Mouse (Mus musculus): Measurements from ENCODE around the gene Gm21976.

Gm21976 gene

DNA sequence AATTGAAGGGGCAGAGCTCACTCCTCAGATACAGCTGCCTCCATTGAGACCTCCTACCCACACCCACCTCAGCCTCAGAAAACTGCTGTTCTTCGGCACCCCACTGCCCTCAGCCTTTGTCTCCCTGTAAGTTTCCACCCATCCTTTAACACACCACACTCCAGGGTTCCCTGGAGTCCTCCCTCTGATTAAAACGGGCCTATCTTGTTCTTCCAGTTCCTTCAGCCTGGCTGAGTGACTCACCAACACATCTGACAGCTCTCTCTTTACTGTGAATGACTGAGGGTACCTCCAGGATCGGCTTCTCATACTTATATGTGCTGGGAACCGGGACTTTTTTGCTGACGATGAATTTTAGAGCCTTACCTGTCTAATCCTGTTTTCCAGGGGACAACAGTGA, 16.4 kb downstream of the Gm21976 start:
- no peak for ATAC-seq (ENCODE audit: insufficient number of reproducible peaks, low FRiP score, low TSS enrichment)

DNA sequence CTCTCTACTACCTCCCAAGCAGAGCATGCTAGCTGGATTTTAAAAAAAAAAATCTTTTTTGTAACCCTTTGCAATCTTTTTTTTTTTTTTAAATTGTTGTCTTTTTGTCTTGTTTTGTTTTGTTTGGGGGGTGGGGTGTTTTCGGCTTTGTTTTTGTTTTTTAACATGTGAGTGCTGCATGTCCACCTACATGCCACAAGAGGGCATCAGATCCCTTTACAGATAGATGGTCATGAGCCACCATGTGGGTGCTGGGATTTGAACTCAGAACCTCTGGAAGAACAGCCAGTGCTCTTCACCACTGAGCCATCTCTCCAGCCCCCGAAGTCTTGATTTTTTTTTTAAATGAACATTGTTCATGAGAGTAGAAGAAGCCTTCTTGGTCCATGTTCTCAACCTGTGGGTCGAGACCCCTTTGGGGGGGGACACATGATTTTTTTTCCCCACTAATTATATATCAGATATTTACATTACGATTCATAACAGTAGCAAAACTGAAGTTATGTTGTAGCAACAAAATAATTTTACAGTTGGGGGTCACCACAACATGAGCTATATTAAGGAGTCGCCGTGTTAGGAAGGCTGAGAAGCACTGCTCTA, 18.3 kb downstream of the Gm21976 start:
- no peak for ATAC-seq (ENCODE audit: insufficient number of reproducible peaks, low FRiP score, low TSS enrichment)

DNA sequence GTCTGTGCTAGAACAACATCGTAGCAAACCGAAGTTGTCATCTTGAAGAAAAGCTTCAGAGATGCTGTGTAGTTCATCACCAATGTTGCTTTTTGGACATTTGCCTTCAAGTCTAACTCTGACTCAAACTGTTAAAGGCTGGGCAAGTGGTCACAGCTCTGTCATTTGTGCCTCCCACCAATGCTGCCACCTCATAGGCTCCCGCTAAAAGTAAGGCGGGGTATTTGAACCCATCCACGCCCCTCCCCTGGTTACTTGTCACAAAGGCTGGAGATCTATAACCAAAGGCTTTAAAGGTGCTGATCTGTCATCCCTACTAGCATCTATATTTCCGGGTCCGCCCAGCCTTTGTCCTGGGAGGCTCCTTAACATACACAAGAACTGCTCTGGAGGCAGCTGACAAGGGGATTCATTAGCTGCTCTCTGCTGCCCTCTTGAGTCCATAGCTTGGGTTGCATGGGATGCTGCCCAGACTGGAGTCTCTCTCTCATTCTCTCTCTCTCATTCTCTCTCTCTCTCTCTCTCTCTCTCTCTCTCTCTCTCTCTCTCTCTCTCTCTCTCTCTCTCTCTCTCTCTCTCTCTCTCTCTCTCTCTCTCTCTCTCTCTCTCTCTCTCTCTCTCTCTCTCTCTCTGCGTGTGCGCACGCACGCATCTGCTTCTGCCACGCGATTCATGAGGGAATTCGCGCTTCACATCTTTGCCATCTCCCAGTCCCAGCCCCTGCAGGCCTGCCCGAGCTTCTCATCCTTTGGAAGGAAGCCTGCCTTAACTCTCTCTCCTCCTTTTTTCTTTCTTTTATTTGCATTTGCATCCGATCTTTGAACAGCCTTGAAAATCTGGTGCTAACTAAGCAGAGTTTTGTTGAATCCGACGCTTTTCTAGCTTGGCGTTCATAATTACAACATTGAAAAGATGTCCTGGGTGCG, 19.4 kb downstream of the Gm21976 start:
- ATAC-seq (ENCODE audit: insufficient number of reproducible peaks, low FRiP score, low TSS enrichment): peak; percentile 77

DNA sequence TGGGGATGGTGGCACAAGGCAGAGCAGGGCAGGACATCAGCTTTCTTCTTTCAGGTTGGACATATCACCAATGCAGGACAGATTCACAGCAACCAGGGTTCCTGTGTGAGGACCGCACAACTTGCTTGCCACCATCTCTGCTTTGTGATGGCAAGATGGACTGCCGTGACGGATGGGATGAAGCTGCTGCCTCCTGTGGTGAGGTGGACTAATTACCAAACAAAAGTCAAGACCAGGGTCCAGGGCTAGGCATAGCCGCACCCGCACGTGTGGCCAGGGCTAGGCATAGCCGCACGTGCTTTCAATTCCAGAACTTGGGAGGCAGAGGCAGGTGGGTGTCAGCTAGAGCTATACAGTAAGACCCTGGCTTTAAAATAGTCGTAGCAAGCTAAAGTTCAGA, 25.6 kb downstream of the Gm21976 start:
- ATAC-seq (ENCODE audit: insufficient number of reproducible peaks, low FRiP score, low TSS enrichment): no peak

DNA sequence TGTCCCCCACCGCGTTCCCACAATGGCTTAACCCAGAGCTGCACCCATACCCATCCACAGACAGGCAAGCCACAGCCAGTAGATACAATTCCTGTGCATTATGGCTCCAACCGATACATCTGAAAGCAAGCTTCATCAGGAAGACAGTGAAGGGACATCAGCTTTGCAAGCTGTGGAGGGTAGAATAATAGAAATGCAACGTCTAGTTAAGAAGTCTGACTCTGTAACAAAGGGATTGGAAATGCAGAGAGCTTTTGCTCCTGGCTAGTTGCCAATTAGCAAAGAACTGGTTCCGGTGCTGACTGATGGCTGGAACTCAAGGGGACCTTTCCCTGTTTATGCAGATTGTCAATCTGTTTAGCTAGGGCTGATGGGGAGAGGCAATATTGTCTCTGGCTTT, 26.7 kb downstream of the Gm21976 start:
- ATAC-seq (ENCODE audit: insufficient number of reproducible peaks, low FRiP score, low TSS enrichment): no peak

DNA sequence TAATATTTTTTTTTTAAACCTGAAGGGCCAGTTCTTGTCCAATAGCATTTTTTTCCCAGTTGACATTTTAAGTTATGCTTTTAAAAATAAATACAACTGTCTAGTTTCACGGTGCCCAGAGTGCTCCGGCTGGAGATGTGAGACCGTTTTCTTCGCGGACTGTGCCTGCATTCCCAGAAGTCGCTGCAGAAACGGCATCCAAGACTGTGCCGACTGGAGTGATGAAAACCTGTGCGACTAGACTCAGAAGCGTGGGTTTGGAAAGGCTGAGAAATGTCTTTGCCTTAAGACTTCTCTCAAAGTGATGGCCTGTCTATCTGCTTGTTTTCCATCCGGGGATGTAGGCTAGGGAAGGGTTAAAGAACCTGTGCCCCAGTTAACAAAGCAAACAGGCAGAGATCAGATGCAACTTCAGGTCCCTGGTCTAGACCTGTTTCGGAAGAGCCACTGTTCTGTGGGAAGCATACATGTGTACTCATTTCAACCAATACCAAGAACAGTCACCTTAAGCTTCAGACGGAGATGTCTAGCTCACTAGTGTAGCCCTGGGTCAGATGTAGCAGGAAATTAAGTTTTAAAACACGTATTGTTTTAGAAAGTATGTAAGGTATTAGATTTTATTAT, 27.3 kb downstream of the Gm21976 start:
- ATAC-seq (ENCODE audit: insufficient number of reproducible peaks, low FRiP score, low TSS enrichment): no peak

DNA sequence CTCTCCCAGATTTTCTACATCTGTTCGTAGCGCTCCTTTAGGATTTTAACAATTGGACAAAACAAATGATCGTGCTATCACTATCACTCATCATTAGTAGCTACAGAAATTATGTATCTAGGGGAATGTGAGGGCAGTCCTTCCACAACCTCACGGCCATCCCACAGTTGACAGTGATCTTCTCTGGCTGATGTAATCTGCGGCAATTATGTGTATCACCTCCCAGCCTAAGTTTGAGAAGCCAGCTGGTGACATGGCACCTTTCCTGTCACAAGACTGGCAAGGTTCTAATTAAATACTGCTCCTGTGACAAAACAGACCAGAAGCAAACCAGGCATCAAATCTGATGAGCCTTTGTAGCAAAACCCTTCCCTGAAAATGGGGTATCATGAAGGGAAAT, 28.3 kb downstream of the Gm21976 start:
- ATAC-seq (ENCODE audit: insufficient number of reproducible peaks, low FRiP score, low TSS enrichment): no peak

DNA sequence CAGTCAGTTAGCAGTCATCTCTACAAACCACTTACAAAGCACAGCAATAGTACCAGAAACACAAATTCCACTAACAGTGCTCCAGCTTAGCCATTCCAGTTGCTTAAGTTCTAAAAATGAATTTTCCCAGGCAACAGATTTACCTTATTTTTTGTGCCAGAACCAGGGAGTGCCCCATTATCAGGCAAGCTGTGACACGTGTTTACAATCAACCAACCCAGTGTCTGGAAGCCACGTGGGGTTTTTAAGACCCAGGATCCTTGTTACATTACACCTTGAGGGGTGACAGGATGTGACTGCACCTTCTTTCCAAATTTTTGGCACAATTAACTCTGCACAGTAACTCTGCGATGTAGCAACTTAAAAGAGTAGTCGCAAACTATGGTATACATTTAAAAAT, 29.0 kb downstream of the Gm21976 start:
- no peak for ATAC-seq (ENCODE audit: insufficient number of reproducible peaks, low FRiP score, low TSS enrichment)

DNA sequence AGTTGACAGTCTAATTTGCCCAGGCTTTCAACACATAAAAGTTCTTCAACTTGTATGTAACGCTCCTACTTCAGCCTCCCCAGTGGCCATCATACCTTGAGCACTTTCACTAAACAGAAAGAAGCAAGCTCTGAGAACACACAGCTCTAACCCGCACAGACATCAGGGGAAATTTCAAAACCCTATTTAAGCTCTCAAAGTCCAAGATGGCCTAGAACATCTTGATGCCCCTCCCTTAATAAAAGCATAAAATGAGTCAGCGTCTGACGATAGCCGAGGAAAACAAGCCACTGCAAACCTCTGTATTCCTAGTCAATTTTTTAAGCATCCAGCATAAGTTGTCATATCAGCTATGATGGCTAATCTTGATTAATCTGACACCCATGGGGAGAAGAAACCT, 31.9 kb downstream of the Gm21976 start:
- ATAC-seq (ENCODE audit: insufficient number of reproducible peaks, low FRiP score, low TSS enrichment): no peak

DNA sequence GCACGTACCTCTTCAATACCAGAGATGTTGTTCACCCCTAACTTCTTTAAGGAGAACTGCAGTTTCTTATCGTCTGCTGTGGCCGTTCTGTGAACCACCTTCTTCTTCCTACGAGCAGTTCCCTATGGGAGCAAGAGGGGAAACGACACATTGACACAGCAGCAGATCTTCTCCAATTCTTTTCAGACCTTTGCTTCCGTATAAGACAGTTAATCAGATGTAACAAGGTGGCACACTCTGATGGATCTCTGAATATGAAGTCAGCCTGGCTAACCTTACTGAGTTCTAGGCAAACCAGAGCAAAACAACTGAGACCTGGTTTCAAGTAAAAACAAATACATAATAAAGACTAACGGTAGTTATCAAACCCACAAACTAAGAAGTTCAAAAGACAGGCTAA, 33.9 kb downstream of the Gm21976 start:
- ATAC-seq (ENCODE audit: insufficient number of reproducible peaks, low FRiP score, low TSS enrichment): no peak

DNA sequence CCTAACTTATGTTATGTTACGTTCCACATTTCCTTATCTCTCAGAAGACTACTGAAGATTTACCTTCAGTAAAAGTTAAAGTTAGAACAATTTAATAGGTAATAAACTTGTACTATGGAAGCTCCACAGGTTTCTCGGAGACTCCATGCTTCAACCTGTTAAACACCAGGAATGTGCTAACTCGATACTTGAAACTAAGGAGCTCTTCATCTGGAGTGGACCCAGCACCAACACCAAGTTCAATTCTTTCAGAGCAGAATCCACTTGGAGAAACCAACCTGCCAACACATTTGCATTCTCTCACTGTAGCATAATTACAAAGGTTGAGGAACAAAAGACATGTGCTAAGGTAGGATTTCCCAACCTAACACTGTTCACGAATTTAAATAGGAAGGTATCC, 35.4 kb downstream of the Gm21976 start:
- no peak for ATAC-seq (ENCODE audit: insufficient number of reproducible peaks, low FRiP score, low TSS enrichment)

DNA sequence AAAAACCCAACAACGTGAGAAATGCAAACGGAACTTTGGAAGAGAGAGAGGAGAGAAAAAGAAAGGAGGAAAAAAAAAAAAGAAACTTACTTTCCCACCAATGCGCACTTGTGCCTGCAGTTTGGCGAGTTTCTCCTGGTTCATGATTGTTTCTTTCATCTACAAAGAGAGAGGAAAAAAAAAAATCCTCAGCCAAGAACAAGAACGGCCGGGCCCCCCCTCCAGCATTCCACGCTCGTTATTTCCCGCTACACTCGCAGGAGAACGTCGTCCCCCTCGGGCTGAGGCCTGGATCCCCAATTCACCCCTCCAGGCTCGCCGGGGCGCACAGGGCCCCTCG, 36.4 kb downstream of the Gm21976 start:
- no peak for ATAC-seq (ENCODE audit: insufficient number of reproducible peaks, low FRiP score, low TSS enrichment)

DNA sequence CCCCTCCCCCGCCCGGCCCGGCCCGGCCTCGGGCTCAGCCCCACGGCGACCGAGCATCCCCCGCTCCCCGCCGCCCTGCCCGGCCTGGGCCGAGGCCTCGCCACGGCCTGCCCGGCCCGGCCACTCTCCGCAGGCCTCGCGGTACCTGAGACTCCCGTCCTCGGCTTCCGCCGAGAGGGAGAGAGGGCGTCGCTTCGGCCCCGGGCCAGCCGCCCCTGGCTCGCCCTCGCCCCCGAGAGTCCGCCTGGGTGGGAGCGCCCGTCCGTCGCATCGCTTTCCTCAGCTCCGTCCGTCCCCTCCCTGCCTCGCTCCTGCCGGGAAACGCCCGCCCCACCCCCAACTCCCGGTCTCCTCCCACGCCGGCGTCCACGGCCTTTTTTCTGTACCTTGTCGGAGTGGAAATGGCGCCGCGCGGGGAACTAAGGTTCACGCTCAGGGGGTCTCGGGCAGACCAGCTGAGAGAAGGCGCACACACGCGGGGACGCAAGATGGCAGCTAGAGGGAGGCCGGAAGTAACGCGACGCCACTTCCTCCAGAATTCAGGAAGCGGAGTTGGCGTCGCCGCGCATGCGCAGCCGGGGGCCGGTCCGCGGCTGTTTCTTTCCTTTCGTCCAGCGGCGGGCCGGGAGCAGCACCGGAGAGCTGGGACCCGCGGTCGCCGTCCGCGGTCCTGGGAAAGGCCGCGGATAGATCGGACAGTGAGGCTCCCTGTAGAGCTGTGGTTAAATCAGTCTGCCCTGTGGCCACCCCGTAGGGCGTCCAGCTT, 37.0 kb downstream of the Gm21976 start, which contains the start of gene Btf3:
Gene Btf3 (minus strand): TSS at position 527 of the 766 bp plus-strand sequence.
- ATAC-seq (ENCODE audit: insufficient number of reproducible peaks, low FRiP score, low TSS enrichment): peak; percentile 96

DNA sequence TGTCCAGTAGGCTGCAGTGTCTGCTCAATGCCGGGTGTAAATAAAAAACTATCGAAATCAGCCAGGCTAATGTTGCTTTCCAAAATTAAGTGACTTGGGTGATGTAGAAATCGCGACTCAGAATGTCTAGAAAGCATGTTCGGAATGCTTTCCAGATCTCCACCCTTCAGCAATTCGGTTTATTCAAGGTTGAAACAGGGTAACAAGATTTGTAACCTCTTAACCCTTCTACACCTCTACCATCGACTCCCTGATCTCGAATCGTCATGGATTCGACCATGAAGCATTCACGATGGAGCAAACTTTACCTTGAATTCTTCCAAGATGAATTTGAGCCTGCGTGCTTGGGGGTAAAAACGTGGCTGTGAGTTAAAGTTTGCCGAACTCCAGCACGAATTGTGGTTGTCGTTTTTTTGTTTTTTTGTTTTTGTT, 37.6 kb downstream of the Gm21976 start:
- ATAC-seq (ENCODE audit: insufficient number of reproducible peaks, low FRiP score, low TSS enrichment): 0 out of 2 replicates have a peak, but pooled peaks have one; percentile 2

DNA sequence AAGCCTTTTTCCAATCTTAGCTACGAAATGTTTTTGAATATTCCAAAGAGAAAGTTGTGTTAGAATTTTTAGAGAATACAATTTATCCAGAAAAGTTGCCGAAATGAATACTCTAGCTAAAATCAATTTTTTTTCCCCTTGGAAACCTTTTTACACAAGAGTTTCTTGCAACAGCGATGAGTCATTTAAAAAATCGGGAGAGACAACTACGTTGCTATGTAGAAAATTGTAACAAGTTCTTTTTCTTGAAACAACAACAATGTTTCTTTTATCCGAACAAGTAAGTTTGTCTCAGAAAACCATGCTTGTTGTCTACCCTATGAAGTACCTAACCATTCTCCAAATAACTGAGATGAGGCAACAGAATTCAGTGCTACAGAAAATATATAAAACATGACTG, 38.2 kb downstream of the Gm21976 start:
- no peak for ATAC-seq (ENCODE audit: insufficient number of reproducible peaks, low FRiP score, low TSS enrichment)

DNA sequence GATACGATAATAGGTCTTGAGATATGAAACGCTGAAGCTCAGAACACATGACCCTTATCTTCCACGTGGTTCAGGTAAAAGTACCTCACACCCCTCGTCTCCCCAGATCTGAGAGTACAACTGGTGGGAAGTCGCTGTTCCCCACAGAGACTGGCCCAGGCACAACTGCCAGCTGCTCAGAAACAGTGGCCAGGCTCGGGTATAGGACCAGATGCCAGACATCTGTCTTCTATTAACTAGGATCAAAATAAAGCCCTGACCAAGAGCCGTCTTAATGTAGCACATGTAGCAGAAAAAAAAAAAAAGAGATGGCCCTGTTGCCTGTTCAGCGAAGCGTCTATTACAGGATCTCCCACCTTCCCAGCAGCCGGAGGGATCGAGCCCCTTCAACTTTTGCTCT, 45.3 kb downstream of the Gm21976 start:
- ATAC-seq (ENCODE audit: insufficient number of reproducible peaks, low FRiP score, low TSS enrichment): no peak

DNA sequence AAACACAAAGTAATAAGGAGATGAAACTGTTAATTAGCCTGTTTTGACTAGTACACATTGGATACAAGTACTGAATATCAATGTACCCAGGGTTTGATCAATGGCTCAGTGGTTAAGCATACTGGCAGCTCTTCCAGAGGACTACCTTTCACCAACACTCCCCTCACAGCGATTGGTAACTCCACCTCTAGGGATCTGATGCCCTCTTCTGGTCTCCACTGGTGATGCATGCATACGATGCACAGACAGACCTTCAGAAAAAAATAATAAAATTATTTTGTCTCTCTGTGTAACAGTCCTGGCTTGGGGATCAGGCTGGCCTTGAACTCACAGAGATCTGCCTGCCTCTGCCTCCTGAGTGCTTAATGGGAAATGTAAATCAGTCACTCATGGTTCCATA, 52.4 kb downstream of the Gm21976 start:
- ATAC-seq (ENCODE audit: insufficient number of reproducible peaks, low FRiP score, low TSS enrichment): no peak

DNA sequence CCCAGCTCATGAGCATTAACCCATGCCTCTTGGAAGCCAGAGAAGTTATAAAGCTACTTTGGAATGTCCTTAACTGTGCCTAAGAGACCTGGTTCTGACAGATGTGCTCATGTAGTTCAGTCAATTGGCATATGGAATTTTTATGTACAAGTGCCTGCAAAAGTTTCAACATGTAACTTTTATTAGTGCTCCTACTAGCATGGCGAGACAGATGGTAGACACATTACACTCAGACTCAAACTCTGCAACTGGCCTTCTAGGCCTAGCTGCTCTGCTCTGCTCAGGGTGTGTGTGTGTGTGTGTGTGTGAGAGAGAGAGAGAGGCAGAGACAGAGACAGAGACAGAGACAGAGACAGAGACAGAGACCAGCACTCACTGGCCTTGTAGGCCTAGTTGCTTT, 56.5 kb downstream of the Gm21976 start:
- no peak for ATAC-seq (ENCODE audit: insufficient number of reproducible peaks, low FRiP score, low TSS enrichment)

DNA sequence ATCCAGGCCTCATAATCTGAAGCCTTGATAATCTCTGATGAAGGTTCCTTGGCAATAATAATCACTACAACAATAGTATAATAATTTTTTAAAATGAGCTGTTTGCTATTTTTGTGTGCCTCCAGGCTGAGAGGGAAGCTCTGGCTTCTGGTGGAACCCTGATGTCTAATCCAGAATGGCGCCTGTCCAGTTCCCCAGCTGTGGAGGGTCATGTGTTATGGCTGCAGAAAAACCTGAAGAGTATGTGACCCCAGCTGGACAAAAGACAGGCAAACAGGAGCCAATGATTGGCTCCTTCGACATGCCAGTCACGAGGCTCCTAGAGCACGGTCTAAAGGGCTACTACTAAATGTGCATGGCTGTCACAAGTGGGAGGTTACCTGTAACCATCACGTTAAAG, 60.8 kb downstream of the Gm21976 start:
- ATAC-seq (ENCODE audit: insufficient number of reproducible peaks, low FRiP score, low TSS enrichment): no peak

DNA sequence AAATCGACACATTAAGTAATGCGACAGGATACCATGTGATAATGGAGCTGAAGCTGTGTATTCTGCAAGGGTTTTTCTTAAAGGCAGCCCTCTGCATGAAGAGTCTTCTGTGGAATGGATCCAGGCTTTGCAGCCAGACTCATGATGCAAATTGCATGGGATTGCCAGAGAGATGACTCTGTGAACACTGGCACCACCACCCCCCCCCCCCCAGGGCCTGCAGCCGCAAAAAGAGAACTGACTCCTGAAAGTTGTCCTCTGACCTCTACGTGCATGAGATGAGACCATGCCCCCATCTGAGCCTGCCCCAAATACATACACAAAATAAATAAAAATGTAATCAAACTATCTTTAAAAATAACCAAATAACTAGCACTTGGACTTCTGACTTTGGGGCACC, 69.8 kb downstream of the Gm21976 start:
- ATAC-seq (ENCODE audit: insufficient number of reproducible peaks, low FRiP score, low TSS enrichment): no peak

DNA sequence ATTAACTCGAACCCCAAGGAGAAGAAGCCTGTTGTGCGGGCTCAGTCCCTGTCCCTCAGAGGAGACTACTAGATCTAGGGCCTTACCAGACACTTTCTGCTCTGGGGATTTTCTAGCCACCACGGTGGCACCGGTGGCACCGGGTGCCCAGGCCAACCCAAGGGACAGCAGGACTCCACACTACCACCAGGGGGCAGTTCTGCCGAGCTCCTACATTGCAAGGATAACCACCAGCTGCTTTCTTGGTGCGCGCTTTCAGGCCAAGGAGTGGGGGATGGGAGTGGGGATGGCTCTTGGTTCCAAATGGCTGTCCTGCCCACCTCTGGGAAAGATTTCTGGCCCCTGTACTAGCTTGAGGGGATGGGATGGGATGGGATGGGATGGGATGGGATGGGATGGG, 71.8 kb downstream of the Gm21976 start:
- no peak for ATAC-seq (ENCODE audit: insufficient number of reproducible peaks, low FRiP score, low TSS enrichment)

All from cerebellum, adult (tissue).